Mouse (Mus musculus) intestine, postnatal 0 days (tissue): Measurements from ENCODE around the gene Paqr4. TPM values are rescaled to one million over a fixed set of nuclear protein-coding genes. Genes with fewer than 3 reads are reported as not detected.

Experiments
- ATAC-seq: fragments of 200-750 bp; cut with Nextera tagmentation; 2 replicates; pipeline ENCODE4 v1.8.0; 2017; ENCODE audit warnings: mild to moderate bottlenecking, moderate TSS enrichment, moderate library complexity
- H3K27ac ChIP-seq: fragments of 300-500 bp; sonication (generic); 2 replicates; pipeline ENCODE4 v1.5.1; 2014; ENCODE audit warnings: mild to moderate bottlenecking, low read depth, low read length, moderate library complexity
- H3K27me3 ChIP-seq: fragments of 300-500 bp; sonication (generic); replicated peaks from 2 replicates; pipeline ENCODE4 v1.6.1; 2014; ENCODE audit warnings: low read length, mixed read lengths; ENCODE audit not compliant: control insufficient read depth, insufficient read depth
- H3K36me3 ChIP-seq: fragments of 300-500 bp; sonication (generic); 2 replicates; pipeline ENCODE4 v1.6.1; 2014; ENCODE audit warnings: mild to moderate bottlenecking, moderate library complexity; ENCODE audit not compliant: control insufficient read depth, insufficient read depth
- H3K4me1 ChIP-seq: fragments of 300-500 bp; sonication (generic); replicated peaks from 2 replicates; pipeline ENCODE4 v1.6.1; 2014; ENCODE audit warnings: antibody characterized with exemption, low read length, mixed read lengths; ENCODE audit not compliant: control insufficient read depth, insufficient read depth
- H3K4me2 ChIP-seq: fragments of 300-500 bp; sonication (generic); replicated peaks from 2 replicates; pipeline ENCODE4 v1.6.1; 2014; ENCODE audit warnings: low read depth, mild to moderate bottlenecking, moderate library complexity
- H3K4me3 ChIP-seq: fragments of 300-500 bp; sonication (generic); 2 replicates; pipeline ENCODE4 v1.5.1; 2014; ENCODE audit warnings: low read depth, low read length
- H3K9ac ChIP-seq: fragments of 300-500 bp; sonication (generic); 2 replicates; pipeline ENCODE4 v1.6.1; 2014; ENCODE audit warnings: mild to moderate bottlenecking, low read depth, low read length
- H3K9me3 ChIP-seq: fragments of 300-500 bp; sonication (generic); 2 replicates; pipeline ENCODE4 v1.6.1; 2016; ENCODE audit warnings: mixed run types; ENCODE audit not compliant: control insufficient read depth
- CTCF ChIP-seq: sonication (generic); IDR thresholded peaks from 2 replicates; pipeline ENCODE4 v1.5.1; 2016; ENCODE audit warnings: low read depth, mild to moderate bottlenecking, control low read depth, antibody characterized with exemption, moderate library complexity
- WGBS: fragments of 180-500 bp; shearing (Covaris S2); extraction: QIAGEN DNeasy Blood & Tissue Kit; methylation state at CpG from one replicate; pipeline ENCODE4 v1.1.7; 2014; 5-methylcytosine and 5-hydroxymethylcytosine counted together
- polyA plus RNA-seq: library from polyadenylated mRNA; unstranded; fragments of >200 nt; fragmentation: Nextera tagmentation; extraction: Ambion mirVana; gene quantifications from 2 replicates; pipeline ENCODE4 v1.2.1, GENCODE M21; 2015

Paqr4 gene
- polyA plus RNA-seq, 1 experiment from 2014 or later: 15.9 TPM

- no peak for TF ChIP-seq CTCF
- ATAC-seq: no peak
- Histone ChIP-seq H3K9me3 (no peaks in the 10 kb centered on the region), H3K27ac (no peak overlapping the region), H3K4me3 (no peak overlapping the region), H3K4me2 (no peak overlapping the region), H3K4me1 (no peaks in the 10 kb centered on the region), H3K27me3 (no peaks in the 10 kb centered on the region), H3K36me3 (peaks cover 48% of the 10 kb centered on the region), H3K9ac (no peak overlapping the region)
- 70% methylated on average over 8 of the region's 8 CpGs for WGBS
Observed at GRCm38 (mm10) chr17:23758801-23759200, 18.1 kb upstream of the Paqr4 start.

DNA sequence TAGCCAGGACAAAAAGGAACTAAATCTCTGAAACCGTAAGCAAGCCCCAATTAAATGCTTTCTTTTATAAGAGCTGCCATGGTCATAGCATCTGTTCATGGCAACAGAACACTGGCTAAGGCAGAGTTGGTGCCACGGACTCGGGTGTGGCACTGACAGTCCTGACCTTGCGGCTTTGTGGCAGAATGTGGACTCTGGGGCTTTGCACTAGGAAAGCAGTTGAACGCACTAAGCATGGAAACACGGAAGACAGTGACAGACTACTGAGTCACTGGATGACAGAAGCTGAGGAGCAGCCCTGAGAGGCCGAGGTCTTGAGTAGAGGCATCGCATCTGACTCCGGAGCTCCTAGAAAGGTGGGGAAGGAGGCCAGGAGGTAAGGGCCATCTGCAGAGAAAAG is 16.9 kb upstream of the Paqr4 start:
- ATAC-seq: no peak
- H3K4me2 ChIP-seq: no peak overlapping the region
- H3K9me3 ChIP-seq: no peaks in the 10 kb centered on the region
- no peaks in the 10 kb centered on the region for H3K4me1 ChIP-seq
- no peaks in the 10 kb centered on the region for H3K27me3 ChIP-seq
- peaks cover 60% of the 10 kb centered on the region for H3K36me3 ChIP-seq
- H3K9ac ChIP-seq: no peak overlapping the region
- H3K4me3 ChIP-seq: no peak overlapping the region
- 88% methylated on average over 9 of the region's 9 CpGs for WGBS
- no peak for TF ChIP-seq CTCF
- H3K27ac ChIP-seq: no peak overlapping the region

DNA sequence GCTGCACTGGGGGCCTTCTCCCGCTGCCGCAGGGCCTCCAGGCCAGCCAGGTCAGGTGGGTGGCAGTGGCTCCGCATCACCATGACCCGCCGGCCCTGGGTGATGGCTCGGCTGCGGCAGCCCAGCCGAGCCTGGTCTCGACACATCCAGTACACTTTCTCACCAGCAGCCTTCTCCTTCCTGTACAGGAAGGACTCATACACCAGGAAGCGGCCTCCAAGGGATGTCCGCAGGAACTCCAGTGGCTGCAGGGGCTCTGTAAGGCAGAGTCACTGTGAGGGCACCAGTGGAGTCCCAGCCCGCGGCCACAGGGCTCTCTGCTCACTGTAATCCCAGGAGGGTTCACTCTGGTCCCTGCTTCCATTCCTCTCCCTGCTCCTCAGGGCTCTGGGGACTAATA is 15.0 kb upstream of the Paqr4 start:
- no peak overlapping the region for H3K9ac ChIP-seq
- 84% methylated on average over 13 of the region's 13 CpGs for WGBS
- no peak overlapping the region for H3K4me2 ChIP-seq
- no peak for ATAC-seq
- no peaks in the 10 kb centered on the region for H3K27me3 ChIP-seq
- H3K4me1 ChIP-seq: no peaks in the 10 kb centered on the region
- no peak overlapping the region for H3K4me3 ChIP-seq
- peaks cover 70% of the 10 kb centered on the region for H3K36me3 ChIP-seq
- no peak for TF ChIP-seq CTCF
- no peaks in the 10 kb centered on the region for H3K9me3 ChIP-seq
- no peak overlapping the region for H3K27ac ChIP-seq

DNA sequence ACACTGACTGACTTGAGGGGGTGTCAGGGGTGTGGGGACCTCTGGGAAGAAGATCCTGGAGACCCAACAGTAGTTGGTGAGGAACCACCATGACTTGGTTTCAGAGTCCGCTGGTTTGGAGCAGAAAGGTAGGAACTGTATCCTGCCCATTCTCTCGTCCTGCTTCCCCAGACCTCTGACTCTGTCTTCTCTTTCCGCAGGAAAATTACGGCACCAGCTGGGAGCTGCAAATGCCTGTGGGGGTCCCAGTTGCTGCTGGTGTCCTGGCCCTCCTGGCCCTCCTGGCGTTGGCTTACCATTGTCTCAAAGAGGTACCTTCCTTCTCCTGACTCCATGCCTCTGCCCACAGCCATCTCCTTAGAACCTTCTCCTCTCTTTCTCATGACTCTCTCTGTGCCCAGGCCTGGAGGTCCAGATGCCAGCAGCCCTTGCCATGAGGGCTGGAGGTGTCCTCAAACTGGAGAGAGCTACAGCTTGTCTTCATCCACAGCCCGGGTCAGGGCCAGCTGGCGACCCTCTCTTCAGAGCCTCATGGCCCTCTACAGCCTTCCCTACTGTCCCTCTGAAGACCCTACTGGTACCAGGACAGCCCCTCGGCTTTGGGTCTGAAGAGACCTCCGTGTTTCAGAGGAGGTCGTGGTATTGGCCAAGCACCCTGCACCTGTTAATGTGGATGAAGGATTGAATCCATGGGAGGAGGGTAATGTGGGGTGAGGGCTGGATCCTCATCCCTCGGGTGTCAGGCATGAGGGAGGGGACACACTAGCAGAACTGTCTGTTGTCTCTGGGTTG is 8.9 kb upstream of the Paqr4 start:
- Histone ChIP-seq H3K9me3 (no peaks in the 10 kb centered on the region), H3K27ac (peak overlapping the region; percentile 76), H3K9ac (0 out of 2 replicates have a peak overlapping the region, but pooled peaks have one; percentile 7), H3K4me3 (peak overlapping the region; percentile 13), H3K4me1 (no peaks in the 10 kb centered on the region; the same call in 1 of the 2 replicates), H3K27me3 (peaks cover 14% of the 10 kb centered on the region), H3K36me3 (peaks cover 24% of the 10 kb centered on the region; the same call in 1 of the 2 replicates), H3K4me2 (peak overlapping the region; percentile 53)
- TF ChIP-seq CTCF: no peak
- peak; percentile 6; the same call in 1 of the 2 replicates for ATAC-seq
- WGBS: 85% methylated on average over 10 of the region's 11 CpGs

GRCm38 (mm10) chr17:23748631-23749391 is 8.1 kb upstream of the Paqr4 start:
- no peaks in the 10 kb centered on the region; the same call in 1 of the 2 replicates for H3K4me1 ChIP-seq
- no peak overlapping the region for H3K27ac ChIP-seq
- peak; percentile 92 for TF ChIP-seq CTCF
- H3K4me2 ChIP-seq: peak overlapping the region; percentile 53
- peaks cover 24% of the 10 kb centered on the region; the same call in 1 of the 2 replicates for H3K36me3 ChIP-seq
- WGBS: 24% methylated on average over 10 of the region's 10 CpGs
- peak; percentile 77 for ATAC-seq
- peak overlapping the region; percentile 13 for H3K4me3 ChIP-seq
- H3K27me3 ChIP-seq: peaks cover 19% of the 10 kb centered on the region
- no peaks in the 10 kb centered on the region for H3K9me3 ChIP-seq
- H3K9ac ChIP-seq: no peak overlapping the region

DNA sequence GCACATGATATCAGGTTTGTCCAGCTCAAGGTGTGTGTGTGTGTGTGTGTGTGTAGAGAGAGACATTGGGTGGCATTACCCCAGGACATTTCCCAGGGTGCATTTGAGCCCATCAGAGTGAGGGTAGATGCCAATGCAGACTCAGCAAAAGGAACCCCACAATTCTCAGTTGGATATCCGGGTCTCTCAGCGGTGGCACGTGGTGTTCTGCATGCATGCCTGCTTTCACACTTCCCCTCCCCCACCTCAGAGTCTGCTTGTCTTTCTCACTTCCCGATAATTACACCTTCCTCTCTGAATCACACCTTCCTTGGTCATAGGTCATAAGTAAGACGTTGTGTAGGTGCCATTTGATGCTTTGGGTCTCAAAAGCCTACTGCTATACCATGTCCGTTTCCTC is 7.4 kb upstream of the Paqr4 start:
- H3K9me3 ChIP-seq: no peaks in the 10 kb centered on the region
- no peaks in the 10 kb centered on the region; the same call in 1 of the 2 replicates for H3K4me1 ChIP-seq
- no peak overlapping the region for H3K9ac ChIP-seq
- peaks cover 17% of the 10 kb centered on the region; the same call in 1 of the 2 replicates for H3K36me3 ChIP-seq
- WGBS: 26% methylated on average over 6 of the region's 6 CpGs
- no peak overlapping the region for H3K27ac ChIP-seq
- peaks cover 25% of the 10 kb centered on the region for H3K27me3 ChIP-seq
- H3K4me2 ChIP-seq: no peak overlapping the region
- ATAC-seq: no peak
- H3K4me3 ChIP-seq: no peak overlapping the region
- no peak for TF ChIP-seq CTCF
